Mouse (Mus musculus): ENCODE measurements around the gene Slc26a6. TPM values are rescaled to one million over a fixed set of nuclear protein-coding genes. Genes with fewer than 3 reads are reported as not detected.

The Slc26a6 gene
- polyA plus RNA-seq, 1 experiment, result 10.1 TPM

- TF ChIP-seq POLR2A (IDR thresholded peaks at IDR 0.05; ENCODE audit: low read depth, low read length), result no peak
- no peak for TF ChIP-seq CTCF (IDR thresholded peaks at IDR 0.05; ENCODE audit: borderline replicate concordance, insufficient read depth, low read length)
- H3K4me1 ChIP-seq (ENCODE audit: control insufficient read depth, insufficient read depth, low read length), result no peaks in the 10 kb centered on the region
- no peak overlapping the region for H3K27ac ChIP-seq (ENCODE audit: insufficient read depth, low read length)
- H3K4me3 ChIP-seq (ENCODE audit: insufficient read depth, low read length), result no peak overlapping the region
Observed at GRCm38 (mm10) chr9:108912308-108912707, 59.2 kb downstream of the Slc26a6 start.

- Histone ChIP-seq H3K4me1 (ENCODE audit: control insufficient read depth, insufficient read depth, low read length) (no peaks in the 10 kb centered on the region), H3K4me3 (ENCODE audit: insufficient read depth, low read length) (no peak overlapping the region), H3K27ac (ENCODE audit: insufficient read depth, low read length) (no peak overlapping the region)
- TF ChIP-seq POLR2A (IDR thresholded peaks at IDR 0.05; ENCODE audit: low read depth, low read length), result no peak
- no peak for TF ChIP-seq CTCF (IDR thresholded peaks at IDR 0.05; ENCODE audit: borderline replicate concordance, insufficient read depth, low read length)
Observed at GRCm38 (mm10) chr9:108913161-108913560, 60.1 kb downstream of the Slc26a6 start.

GRCm38 (mm10) chr9:108913621-108914020, 60.5 kb downstream of the Slc26a6 start:
- TF ChIP-seq POLR2A (IDR thresholded peaks at IDR 0.05; ENCODE audit: low read depth, low read length), result no peak
- no peak for TF ChIP-seq CTCF (IDR thresholded peaks at IDR 0.05; ENCODE audit: borderline replicate concordance, insufficient read depth, low read length)
- H3K27ac ChIP-seq (ENCODE audit: insufficient read depth, low read length), result no peak overlapping the region
- no peak overlapping the region for H3K4me3 ChIP-seq (ENCODE audit: insufficient read depth, low read length)
- H3K4me1 ChIP-seq (ENCODE audit: control insufficient read depth, insufficient read depth, low read length), result no peaks in the 10 kb centered on the region

GRCm38 (mm10) chr9:108914491-108914890, 61.4 kb downstream of the Slc26a6 start, which contains the start of gene Tmem89:
Gene Tmem89 (plus strand): TSS chr9:108914619.
- Histone ChIP-seq H3K4me3 (ENCODE audit: insufficient read depth, low read length) (no peak within 1 kb of the TSS), H3K27ac (ENCODE audit: insufficient read depth, low read length) (no peak within 1 kb of the TSS), H3K4me1 (ENCODE audit: control insufficient read depth, insufficient read depth, low read length) (no peaks in the 10 kb centered on the region)
- TF ChIP-seq CTCF (IDR thresholded peaks at IDR 0.05; ENCODE audit: borderline replicate concordance, insufficient read depth, low read length) (no peak), POLR2A (IDR thresholded peaks at IDR 0.05; ENCODE audit: low read depth, low read length) (no peak)

GRCm38 (mm10) chr9:108925897-108926296, 72.8 kb downstream of the Slc26a6 start:
- Histone ChIP-seq H3K4me1 (ENCODE audit: control insufficient read depth, insufficient read depth, low read length) (no peaks in the 10 kb centered on the region), H3K27ac (ENCODE audit: insufficient read depth, low read length) (no peak overlapping the region), H3K4me3 (ENCODE audit: insufficient read depth, low read length) (no peak overlapping the region)
- no peak for TF ChIP-seq CTCF (IDR thresholded peaks at IDR 0.05; ENCODE audit: borderline replicate concordance, insufficient read depth, low read length)

GRCm38 (mm10) chr9:108928424-108928823, 75.3 kb downstream of the Slc26a6 start:
- Histone ChIP-seq H3K4me3 (ENCODE audit: insufficient read depth, low read length) (no peak overlapping the region), H3K27ac (ENCODE audit: insufficient read depth, low read length) (no peak overlapping the region), H3K4me1 (ENCODE audit: control insufficient read depth, insufficient read depth, low read length) (no peaks in the 10 kb centered on the region)
- TF ChIP-seq POLR2A (IDR thresholded peaks at IDR 0.05; ENCODE audit: low read depth, low read length) (no peak), CTCF (IDR thresholded peaks at IDR 0.05; ENCODE audit: borderline replicate concordance, insufficient read depth, low read length) (no peak)

- no peak overlapping the region for H3K4me3 ChIP-seq (ENCODE audit: insufficient read depth, low read length)
- TF ChIP-seq CTCF (IDR thresholded peaks at IDR 0.05; ENCODE audit: borderline replicate concordance, insufficient read depth, low read length) (no peak), POLR2A (IDR thresholded peaks at IDR 0.05; ENCODE audit: low read depth, low read length) (no peak)
- no peak overlapping the region for H3K27ac ChIP-seq (ENCODE audit: insufficient read depth, low read length)
- H3K4me1 ChIP-seq (ENCODE audit: control insufficient read depth, insufficient read depth, low read length), result no peaks in the 10 kb centered on the region
Observed at GRCm38 (mm10) chr9:108935991-108936390, 82.9 kb downstream of the Slc26a6 start.

GRCm38 (mm10) chr9:108936418-108937364, 83.6 kb downstream of the Slc26a6 start, which contains the start of gene Uqcrc1:
Gene Uqcrc1 (plus strand): TSS chr9:108936633.
- Histone ChIP-seq H3K4me3 (ENCODE audit: insufficient read depth, low read length) (peak within 1 kb of the TSS; percentile 71), H3K27ac (ENCODE audit: insufficient read depth, low read length) (no peak within 1 kb of the TSS), H3K4me1 (ENCODE audit: control insufficient read depth, insufficient read depth, low read length) (no peaks in the 10 kb centered on the region)
- TF ChIP-seq CTCF (IDR thresholded peaks at IDR 0.05; ENCODE audit: borderline replicate concordance, insufficient read depth, low read length) (peak; percentile 82; the same call in 1 of the 2 replicates), POLR2A (IDR thresholded peaks at IDR 0.05; ENCODE audit: low read depth, low read length) (peak; percentile 98)

- H3K4me3 ChIP-seq (ENCODE audit: insufficient read depth, low read length), result no peak overlapping the region
- no peak overlapping the region for H3K27ac ChIP-seq (ENCODE audit: insufficient read depth, low read length)
- H3K4me1 ChIP-seq (ENCODE audit: control insufficient read depth, insufficient read depth, low read length), result peaks cover 10% of the 10 kb centered on the region
- no peak for TF ChIP-seq CTCF (IDR thresholded peaks at IDR 0.05; ENCODE audit: borderline replicate concordance, insufficient read depth, low read length)
- TF ChIP-seq POLR2A (IDR thresholded peaks at IDR 0.05; ENCODE audit: low read depth, low read length), result no peak
Observed at GRCm38 (mm10) chr9:108945111-108945510, 92.0 kb downstream of the Slc26a6 start.

GRCm38 (mm10) chr9:108945608-108946007, 92.5 kb downstream of the Slc26a6 start:
- Histone ChIP-seq H3K4me3 (ENCODE audit: insufficient read depth, low read length) (no peak overlapping the region), H3K4me1 (ENCODE audit: control insufficient read depth, insufficient read depth, low read length) (peaks cover 14% of the 10 kb centered on the region), H3K27ac (ENCODE audit: insufficient read depth, low read length) (no peak overlapping the region)
- no peak for TF ChIP-seq POLR2A (IDR thresholded peaks at IDR 0.05; ENCODE audit: low read depth, low read length)
- no peak for TF ChIP-seq CTCF (IDR thresholded peaks at IDR 0.05; ENCODE audit: borderline replicate concordance, insufficient read depth, low read length)
